Mouse (Mus musculus): ENCODE results near the gene Sez6.

DNA sequence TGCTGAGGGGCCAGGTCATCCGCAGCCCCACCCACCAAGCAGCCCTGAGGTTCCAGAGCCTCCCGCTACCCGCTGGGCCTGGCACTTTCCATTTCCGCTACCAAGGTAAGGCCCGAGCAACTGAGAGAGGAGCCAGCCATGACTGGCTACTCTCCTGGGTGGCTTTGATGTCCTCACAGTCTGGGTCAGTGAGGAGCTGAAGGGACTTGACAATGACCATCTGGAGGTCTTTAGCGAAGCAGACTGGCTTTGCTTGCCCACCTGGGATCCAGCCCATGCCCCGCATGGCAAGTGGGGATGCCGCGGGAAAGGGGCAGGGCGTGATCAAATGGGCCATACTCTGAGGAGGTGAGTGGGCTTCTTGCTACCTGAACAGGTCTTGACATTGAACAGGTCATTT, 32.3 kb downstream of the Sez6 start:
- TF ChIP-seq CTCF (conservative IDR thresholded peaks at IDR 0.05 in 1 of 2, IDR thresholded peaks at IDR 0.05 in 1 of 2; ENCODE audit: low read depth in 2 of 2, low read length in 2 of 2) (no peak), RAD21 (IDR thresholded peaks at IDR 0.05; ENCODE audit: low read depth, low read length) (no peak), EP300 (IDR thresholded peaks at IDR 0.05; ENCODE audit: low read length) (no peak), USF1 (IDR thresholded peaks at IDR 0.05; ENCODE audit: low read depth, low read length) (no peak), POLR2A (IDR thresholded peaks at IDR 0.05; ENCODE audit: low read depth, low read length) (no peak), ZMIZ1 (IDR thresholded peaks at IDR 0.05; ENCODE audit: low read depth, low read length) (no peak), MYC (IDR thresholded peaks at IDR 0.05; ENCODE audit: low read depth, low read length) (no peak), ZC3H11A (IDR thresholded peaks at IDR 0.05; ENCODE audit: low read depth, low read length) (no peak)
